Mouse (Mus musculus) hindbrain, postnatal 0 days (tissue): ENCODE measurements around the gene Vstm2a. TPM values are rescaled to one million over a fixed set of nuclear protein-coding genes. Genes with fewer than 3 reads are reported as not detected.

ENCODE experiments used
- ATAC-seq: fragments of 200-750 bp; cut with Nextera tagmentation; 2 replicates; pipeline ENCODE4 v1.8.0; 2017; ENCODE audit warnings: mild to moderate bottlenecking, moderate TSS enrichment, moderate library complexity
- DNase-seq: peaks from one replicate; pipeline ENCODE4 v3.0.0-alpha.2; 2015; ENCODE audit warnings: low spot score
- H3K27ac ChIP-seq: fragments of 300-500 bp; sonication (generic); 2 replicates; pipeline ENCODE4 v1.5.1; 2014; ENCODE audit warnings: mild to moderate bottlenecking
- H3K27me3 ChIP-seq: fragments of 300-500 bp; sonication (generic); 2 replicates; pipeline ENCODE4 v1.6.1; 2014; ENCODE audit warnings: low read length, mixed read lengths; ENCODE audit not compliant: insufficient read depth
- H3K36me3 ChIP-seq: fragments of 300-500 bp; sonication (generic); 2 replicates; pipeline ENCODE4 v1.6.1; 2014; ENCODE audit warnings: low read length, mixed read lengths; ENCODE audit not compliant: insufficient read depth
- H3K4me1 ChIP-seq: fragments of 300-500 bp; sonication (generic); 2 replicates; pipeline ENCODE4 v1.6.1; 2014; ENCODE audit warnings: antibody characterized with exemption, low read length, mixed read lengths; ENCODE audit not compliant: insufficient read depth
- H3K4me2 ChIP-seq: fragments of 300-500 bp; sonication (generic); 2 replicates; pipeline ENCODE4 v1.6.1; 2014; ENCODE audit warnings: low read depth, mild to moderate bottlenecking, low read length, moderate library complexity, mixed read lengths
- H3K4me3 ChIP-seq: fragments of 300-500 bp; sonication (generic); 2 replicates; pipeline ENCODE4 v1.5.1; 2014; ENCODE audit warnings: low read length
- H3K9ac ChIP-seq: fragments of 300-500 bp; sonication (generic); replicated peaks from 2 replicates; pipeline ENCODE4 v1.6.1; 2014; ENCODE audit warnings: mild to moderate bottlenecking, low read length, moderate library complexity, mixed read lengths
- H3K9me3 ChIP-seq: fragments of 300-500 bp; sonication (generic); 2 replicates; pipeline ENCODE4 v1.6.1; 2016; ENCODE audit warnings: low read length, mixed read lengths
- CTCF ChIP-seq: IDR thresholded peaks from 2 replicates; pipeline ENCODE4 v1.5.1; 2016; ENCODE audit warnings: antibody characterized with exemption, control low read depth, low read depth
- WGBS: fragments of 180-500 bp; shearing (Covaris S2); extraction: QIAGEN DNeasy Blood & Tissue Kit; methylation state at CpG from one replicate; pipeline ENCODE4 v1.1.7; 2014; 5-methylcytosine and 5-hydroxymethylcytosine counted together
- polyA plus RNA-seq: library from polyadenylated mRNA; unstranded; fragments of >200 nt; fragmentation: Nextera tagmentation; extraction: Ambion mirVana; gene quantifications from 2 replicates; pipeline ENCODE4 v1.2.1, GENCODE M21; 2015
- total RNA-seq: library from RNA; depleted of rRNA; stranded (reverse); fragments of >200 nt; gene quantifications from 2 replicates; pipeline ENCODE4 v1.2.3, GENCODE M21; 2014

Gene Vstm2a
- total and polyA plus RNA-seq, 2 experiments from 2014 or later, result 108 to 119 TPM

- Histone ChIP-seq H3K4me1 (no peaks in the 10 kb centered on the region), H3K27me3 (no peaks in the 10 kb centered on the region), H3K4me3 (no peak overlapping the region), H3K9ac (no peak overlapping the region), H3K4me2 (no peak overlapping the region), H3K36me3 (no peaks in the 10 kb centered on the region), H3K27ac (no peak overlapping the region), H3K9me3 (no peaks in the 10 kb centered on the region)
- ATAC-seq, result peak; percentile 90
- DNase-seq, result peak; percentile 92
- peak; percentile 89 for TF ChIP-seq CTCF
- WGBS, result 26% methylated on average over 4 of the region's 4 CpGs
Measured at GRCm38 (mm10) chr11:16412609-16413008, 155.1 kb downstream of the Vstm2a start.

GRCm38 (mm10) chr11:16413077-16413644 is 155.6 kb downstream of the Vstm2a start:
- DNase-seq (no peak), ATAC-seq (no peak; the same call in 1 of the 2 replicates)
- no peak for TF ChIP-seq CTCF

GRCm38 (mm10) chr11:16439548-16440251 is 182.2 kb downstream of the Vstm2a start:
- DNase-seq (no peak), ATAC-seq (no peak)
- no peaks in the 10 kb centered on the region for H3K36me3 ChIP-seq
- no peak for TF ChIP-seq CTCF
- no peak overlapping the region for H3K27ac ChIP-seq
- 91% methylated on average over 7 of the region's 7 CpGs for WGBS
- no peak overlapping the region for H3K4me3 ChIP-seq
- H3K27me3 ChIP-seq, result no peaks in the 10 kb centered on the region
- no peak overlapping the region for H3K4me2 ChIP-seq
- H3K4me1 ChIP-seq, result no peaks in the 10 kb centered on the region
- H3K9ac ChIP-seq, result no peak overlapping the region
- H3K9me3 ChIP-seq, result no peaks in the 10 kb centered on the region

More at GRCm38 (mm10) chr11:16413077-16413644, 155.6 kb downstream of the Vstm2a start:
- WGBS, result 42% methylated on average over 1 of the region's 1 CpGs
- Histone ChIP-seq H3K27me3 (no peaks in the 10 kb centered on the region), H3K36me3 (no peaks in the 10 kb centered on the region), H3K4me3 (no peak overlapping the region), H3K4me2 (no peak overlapping the region), H3K9me3 (no peaks in the 10 kb centered on the region), H3K4me1 (no peaks in the 10 kb centered on the region), H3K9ac (no peak overlapping the region), H3K27ac (no peak overlapping the region)
